Mouse (Mus musculus) erythroblast, embryonic 14.5 days (primary cell): ENCODE measurements around the gene Lsm12. TPM values are rescaled to one million over a fixed set of nuclear protein-coding genes. Genes with fewer than 3 reads are reported as not detected.
"Not testable (repeated sequence)": the region's sequence is repeated elsewhere in the genome, so short reads cannot be mapped to it uniquely, and the experiment has no call there.

Experiments used
- H3K27me3 ChIP-seq: 2 replicates; pipeline ENCODE4 v1.6.1; 2012; ENCODE audit warnings: inconsistent platforms; ENCODE audit not compliant: control insufficient read depth
- H3K36me3 ChIP-seq: 2 replicates; pipeline ENCODE4 v1.6.1; 2012; ENCODE audit warnings: mild to moderate bottlenecking, inconsistent platforms; ENCODE audit not compliant: control insufficient read depth
- H3K4me1 ChIP-seq: 2 replicates; pipeline ENCODE4 v1.6.1; 2012; ENCODE audit warnings: inconsistent platforms; ENCODE audit not compliant: control insufficient read depth
- H3K4me3 ChIP-seq: replicated peaks from 2 replicates; pipeline ENCODE3; 2012; ENCODE audit warnings: moderate library complexity, mild to moderate bottlenecking, inconsistent platforms
- H3K9me3 ChIP-seq: 2 replicates; pipeline ENCODE4 v1.6.1; 2012; ENCODE audit warnings: low read length, inconsistent platforms, mixed read lengths; ENCODE audit not compliant: control insufficient read depth
- GATA1 ChIP-seq: IDR thresholded peaks from 2 replicates; pipeline ENCODE4 v1.6.1; 2012; ENCODE audit warnings: low read length, inconsistent platforms, mixed read lengths
- TAL1 ChIP-seq: IDR thresholded peaks from 3 replicates; pipeline ENCODE4 v1.6.1; 2012; ENCODE audit warnings: low read length, inconsistent platforms, mixed read lengths
- polyA plus RNA-seq: library from polyadenylated mRNA; stranded (reverse); fragments of >175 nt; gene quantifications from 2 replicates; pipeline ENCODE4 v1.2.3, GENCODE M21; 2012

Gene Lsm12
- polyA plus RNA-seq, 1 experiment: 8.9 TPM

DNA sequence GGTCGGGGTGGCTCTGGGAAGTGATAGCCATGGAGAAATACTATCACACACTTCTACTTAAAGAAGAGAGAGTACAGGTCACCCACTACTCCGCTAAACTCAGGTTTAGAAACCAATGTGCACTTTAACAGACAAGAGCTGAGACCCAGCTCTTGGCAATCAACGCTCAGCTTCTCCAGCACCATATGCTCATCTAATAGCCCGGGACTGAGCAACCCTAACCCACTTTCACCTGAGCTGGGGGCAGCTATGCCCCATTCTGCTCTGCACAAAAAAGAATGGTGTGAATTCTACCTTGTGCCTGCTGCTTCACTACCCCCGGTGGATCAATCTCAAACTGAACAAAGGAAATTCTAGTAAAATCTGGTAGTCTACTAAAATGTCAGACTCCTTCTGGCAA is 17.6 kb downstream of the Lsm12 start:
- Histone ChIP-seq H3K4me3 (no peak overlapping the region), H3K36me3 (peaks cover 87% of the 10 kb centered on the region), H3K4me1 (peaks cover 14% of the 10 kb centered on the region), H3K27me3 (no peaks in the 10 kb centered on the region), H3K9me3 (no peaks in the 10 kb centered on the region)
- no peak for TF ChIP-seq TAL1

DNA sequence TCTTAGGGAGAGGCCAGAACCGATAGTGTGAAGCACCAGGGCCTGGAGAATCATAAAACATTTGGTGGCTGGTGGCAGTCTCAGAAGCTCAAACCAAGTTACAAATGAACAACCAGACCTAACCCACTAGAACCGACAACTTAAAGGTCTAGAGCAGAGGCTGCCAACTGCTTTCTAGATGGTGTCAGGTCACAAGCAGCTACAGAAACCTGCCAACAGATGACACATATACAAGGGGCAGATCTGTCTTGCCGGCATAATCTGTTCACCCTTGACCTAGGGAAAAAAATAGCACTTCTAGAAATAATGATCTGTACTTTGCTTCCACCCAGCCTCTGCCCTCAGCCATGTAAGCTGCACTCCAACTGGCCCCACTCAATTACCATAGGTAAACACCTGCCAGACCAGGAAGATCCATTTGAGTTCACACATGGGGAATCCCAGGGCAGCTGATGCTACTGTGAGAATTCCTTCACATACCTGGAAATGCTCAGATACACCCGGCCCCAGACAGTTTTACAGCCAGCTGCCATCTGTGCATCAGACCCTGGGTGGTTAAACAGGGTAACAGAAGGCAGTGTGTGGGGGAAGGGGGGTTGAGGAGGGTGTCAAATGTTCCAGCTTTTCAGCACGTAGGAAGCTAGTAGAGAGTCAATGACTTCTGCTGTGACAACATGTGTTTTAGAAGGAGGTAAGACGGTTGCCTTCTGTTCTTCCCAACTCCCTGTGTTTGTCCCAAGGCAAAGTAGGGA is 18.9 kb downstream of the Lsm12 start:
- Histone ChIP-seq H3K9me3 (no peaks in the 10 kb centered on the region), H3K4me1 (peaks cover 14% of the 10 kb centered on the region), H3K27me3 (no peaks in the 10 kb centered on the region), H3K36me3 (peaks cover 94% of the 10 kb centered on the region), H3K4me3 (no peak overlapping the region)
- TF ChIP-seq TAL1 (no peak), GATA1 (no peak)

DNA sequence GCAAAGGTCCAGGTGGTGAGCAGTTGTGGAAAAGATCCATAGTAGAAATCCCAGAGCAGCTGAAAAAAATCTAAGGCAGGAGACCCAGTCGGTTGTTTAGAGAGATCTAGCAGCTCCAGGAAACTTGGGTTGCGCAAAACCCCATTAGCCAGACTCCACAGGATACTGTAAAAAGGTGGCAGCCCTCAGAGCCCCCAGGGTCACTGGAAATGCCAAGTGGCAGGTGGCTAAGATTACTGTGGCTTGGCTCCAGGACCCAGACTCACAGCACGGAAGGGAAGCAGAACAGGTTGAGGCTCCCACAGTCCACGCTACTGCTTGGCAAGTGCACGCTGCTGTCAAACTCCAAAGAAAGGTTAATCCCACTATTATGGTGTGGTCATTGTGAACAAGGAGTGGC is 25.3 kb downstream of the Lsm12 start:
- no peaks in the 10 kb centered on the region for H3K9me3 ChIP-seq
- TF ChIP-seq TAL1 (no peak), GATA1 (no peak)
- peaks cover 36% of the 10 kb centered on the region for H3K36me3 ChIP-seq
- peaks cover 21% of the 10 kb centered on the region for H3K4me1 ChIP-seq
- H3K4me3 ChIP-seq: no peak overlapping the region
- peaks cover 5% of the 10 kb centered on the region; the same call in 1 of the 2 replicates for H3K27me3 ChIP-seq

DNA sequence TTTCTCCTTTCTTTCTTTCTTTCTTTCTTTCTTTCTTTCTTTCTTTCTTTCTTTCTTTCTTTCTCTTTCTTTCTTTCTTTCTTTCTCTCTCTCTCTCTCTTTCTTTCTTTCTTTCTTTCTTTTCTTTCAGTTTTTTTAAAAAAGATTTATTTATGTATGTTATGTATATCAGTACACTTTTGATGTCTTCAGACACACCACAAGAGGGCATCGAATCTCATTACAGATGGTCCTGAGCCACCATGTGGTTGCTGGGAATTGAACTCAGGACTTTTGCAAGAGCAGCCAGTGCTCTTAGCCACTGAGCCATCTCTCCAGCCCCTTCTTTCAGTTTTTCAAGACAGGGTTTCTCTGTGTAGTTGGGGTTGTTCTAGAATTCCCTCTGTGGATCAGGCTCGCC is 27.1 kb downstream of the Lsm12 start:
- H3K36me3 ChIP-seq: peaks cover 36% of the 10 kb centered on the region

DNA sequence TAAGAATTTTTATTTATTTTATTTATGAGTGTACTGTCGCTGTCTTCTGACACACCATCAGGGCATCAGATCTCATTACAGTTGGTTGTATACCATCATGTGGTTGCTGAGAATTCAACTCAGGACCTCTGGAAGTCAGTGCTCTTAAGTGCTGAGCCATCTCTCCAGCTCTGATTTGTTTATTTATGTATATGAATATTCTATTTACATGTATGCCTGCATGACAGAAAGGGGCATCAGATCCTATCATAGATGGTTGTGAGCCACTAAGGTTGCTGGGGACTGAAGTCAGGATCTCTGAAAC is 28.4 kb downstream of the Lsm12 start:
- Histone ChIP-seq H3K4me1 (peaks cover 26% of the 10 kb centered on the region), H3K4me3 (peak overlapping the region; percentile 86), H3K36me3 (peaks cover 33% of the 10 kb centered on the region), H3K9me3 (no peaks in the 10 kb centered on the region), H3K27me3 (peaks cover 5% of the 10 kb centered on the region; the same call in 1 of the 2 replicates)
- TF ChIP-seq GATA1: no peak
- TF ChIP-seq TAL1: no peak

More for the DNA sequence above, 27.1 kb downstream of the Lsm12 start:
- not testable (repeated sequence) for H3K27me3 ChIP-seq, H3K9me3 ChIP-seq, H3K4me3 ChIP-seq
- H3K4me1 ChIP-seq: peaks cover 26% of the 10 kb centered on the region

DNA sequence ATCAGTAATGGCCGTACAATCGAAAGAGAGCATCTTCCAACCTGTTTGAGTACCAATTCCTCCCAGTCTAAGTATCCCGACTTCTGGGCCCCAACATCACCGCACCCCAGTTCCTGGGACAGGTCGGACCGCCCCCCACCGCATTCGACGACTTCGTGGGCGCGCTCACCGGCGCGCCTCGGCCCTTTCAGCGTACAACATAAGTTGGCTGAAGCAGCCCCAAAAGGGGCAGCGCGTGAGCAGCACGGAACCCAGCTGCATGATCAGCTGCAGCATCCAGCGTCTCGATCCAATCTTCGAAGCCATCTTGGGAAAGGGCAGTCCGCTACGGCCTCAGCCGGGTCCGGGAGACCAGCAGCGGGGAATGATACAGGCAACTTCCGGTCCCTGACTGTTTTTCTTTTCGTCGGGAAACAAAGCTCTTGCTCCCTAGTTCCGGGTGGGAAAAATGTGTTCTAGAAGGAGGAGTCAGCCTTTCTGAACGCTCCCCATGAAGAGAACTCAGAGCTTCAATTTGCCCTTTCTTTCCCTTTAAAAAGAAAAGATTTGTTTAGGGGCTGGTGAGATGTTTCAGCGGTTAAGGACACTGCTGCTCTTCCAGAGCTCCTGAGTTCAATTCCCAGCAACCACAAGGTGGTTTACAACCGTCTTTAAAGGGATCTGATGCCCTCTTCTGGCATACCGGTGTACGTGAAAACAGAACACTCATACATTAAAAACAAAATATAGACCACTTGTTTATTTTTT is 28.9 kb downstream of the Lsm12 start, which contains the start of gene Tmem101:
Gene Tmem101 (minus strand): TSS at position 366 of the 747 bp plus-strand sequence.
- no peak for TF ChIP-seq TAL1
- TF ChIP-seq GATA1: 0 out of 2 replicates have a peak, but pooled peaks have one; percentile 12

DNA sequence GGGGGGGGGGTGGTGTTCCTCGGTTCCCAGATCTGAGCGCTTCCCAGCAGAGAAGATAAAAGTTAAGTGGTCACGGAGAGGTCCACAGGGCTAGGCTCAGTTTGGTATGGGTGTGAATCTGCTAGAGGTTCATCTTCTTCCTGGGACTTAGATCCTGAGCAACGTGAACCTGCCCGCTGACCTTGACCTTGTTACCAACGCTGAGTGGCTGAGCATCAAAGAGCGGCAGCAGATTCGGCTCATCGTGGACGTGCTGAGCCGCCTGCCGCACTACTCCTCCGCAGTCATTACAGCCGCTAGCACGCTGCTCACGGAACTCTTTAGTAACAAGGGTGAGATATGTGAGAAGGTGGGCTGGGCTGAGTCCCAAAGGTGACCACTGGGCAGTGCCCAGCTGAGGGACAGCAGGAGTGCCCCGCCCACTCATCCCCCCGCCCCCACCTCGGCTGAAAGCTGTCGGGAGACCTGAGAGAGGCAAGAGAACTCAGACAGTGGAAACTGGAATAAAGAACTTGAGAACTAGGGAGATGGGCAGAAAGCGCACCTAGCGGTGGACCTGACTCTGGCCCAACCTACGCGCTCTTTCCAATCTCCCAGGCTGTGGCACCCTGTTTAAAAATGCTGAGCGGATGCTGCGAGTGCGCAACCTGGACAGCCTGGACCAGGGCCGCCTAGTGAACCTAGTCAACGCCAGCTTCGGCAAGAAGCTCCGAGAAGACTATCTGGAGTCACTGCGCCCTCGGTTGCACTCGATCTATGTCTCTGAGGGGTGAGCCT is 37.7 kb downstream of the Lsm12 start:
- H3K27me3 ChIP-seq: peaks cover 63% of the 10 kb centered on the region
- peak overlapping the region; percentile 66 for H3K4me3 ChIP-seq

More for the DNA sequence above, 28.9 kb downstream of the Lsm12 start, which contains the start of gene Tmem101:
- H3K4me1 ChIP-seq: peaks cover 26% of the 10 kb centered on the region
- peaks cover 5% of the 10 kb centered on the region; the same call in 1 of the 2 replicates for H3K27me3 ChIP-seq
- peaks cover 32% of the 10 kb centered on the region for H3K36me3 ChIP-seq
- peak within 1 kb of the TSS; percentile 86 for H3K4me3 ChIP-seq
- no peaks in the 10 kb centered on the region for H3K9me3 ChIP-seq

DNA sequence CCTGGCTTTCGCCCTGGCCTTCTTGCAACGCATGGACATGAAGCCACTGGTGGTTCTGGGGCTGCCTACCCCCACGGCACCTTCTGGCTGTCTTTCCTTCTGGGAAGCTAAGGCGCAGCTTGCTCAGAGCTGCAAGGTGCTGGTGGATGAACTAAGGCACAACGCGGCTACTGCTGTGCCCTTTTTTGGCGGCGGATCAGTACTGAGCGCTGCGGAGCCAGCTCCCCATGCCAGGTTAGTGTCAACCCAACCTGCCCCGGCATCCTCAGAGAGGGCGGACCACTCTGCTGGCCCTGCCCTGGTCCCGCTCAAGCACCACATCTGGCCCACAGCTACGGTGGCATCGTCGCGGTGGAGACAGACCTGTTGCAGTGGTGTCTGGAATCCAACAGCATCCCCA is 38.6 kb downstream of the Lsm12 start:
- H3K27me3 ChIP-seq: peaks cover 64% of the 10 kb centered on the region
- TF ChIP-seq GATA1 (no peak), TAL1 (no peak)
- H3K4me3 ChIP-seq: peak overlapping the region; percentile 66
- H3K4me1 ChIP-seq: peaks cover 26% of the 10 kb centered on the region
- H3K36me3 ChIP-seq: peaks cover 19% of the 10 kb centered on the region
- H3K9me3 ChIP-seq: no peaks in the 10 kb centered on the region; the same call in 1 of the 2 replicates

More for the DNA sequence above, 37.7 kb downstream of the Lsm12 start:
- peaks cover 22% of the 10 kb centered on the region for H3K36me3 ChIP-seq
- H3K4me1 ChIP-seq: peaks cover 26% of the 10 kb centered on the region
- TF ChIP-seq TAL1 (no peak), GATA1 (no peak)
- H3K9me3 ChIP-seq: no peaks in the 10 kb centered on the region; the same call in 1 of the 2 replicates

DNA sequence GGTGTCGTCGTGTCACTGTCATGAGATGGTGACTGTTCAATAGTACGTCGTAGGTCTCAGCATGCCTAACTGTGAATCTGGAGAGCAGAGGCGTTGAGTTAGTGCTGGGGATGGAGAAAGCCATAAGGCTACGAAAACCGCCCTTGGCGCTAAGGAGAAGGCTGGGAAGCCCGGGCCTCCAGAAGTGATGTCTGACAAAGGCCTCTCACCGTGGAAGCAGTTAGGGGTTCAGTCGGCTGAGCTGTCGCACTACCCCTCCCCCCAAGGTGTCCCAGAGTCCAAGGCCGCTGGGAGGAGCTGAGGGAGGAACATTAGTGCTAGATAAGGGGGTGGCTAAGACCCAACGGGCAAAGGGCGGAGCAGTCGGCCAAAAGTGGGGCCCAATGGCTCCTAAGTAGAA is 39.1 kb downstream of the Lsm12 start:
- peaks cover 26% of the 10 kb centered on the region for H3K4me1 ChIP-seq
- H3K36me3 ChIP-seq: peaks cover 17% of the 10 kb centered on the region
- TF ChIP-seq TAL1 (no peak), GATA1 (no peak)
- H3K4me3 ChIP-seq: peak overlapping the region; percentile 66
- H3K9me3 ChIP-seq: no peaks in the 10 kb centered on the region; the same call in 1 of the 2 replicates
- peaks cover 64% of the 10 kb centered on the region for H3K27me3 ChIP-seq
